Mouse (Mus musculus) E14TG2a.4 (cell line): ENCODE results near the gene Sfn.

Source experiments
- CTCF ChIP-seq: conservative IDR thresholded peaks from 2 replicates; pipeline ENCODE4 v1.5.1; 2014; ENCODE audit warnings: low read length
- POU5F1 ChIP-seq: IDR thresholded peaks from 2 replicates; pipeline ENCODE4 v1.6.1; 2014; ENCODE audit warnings: low read length, borderline replicate concordance

DNA sequence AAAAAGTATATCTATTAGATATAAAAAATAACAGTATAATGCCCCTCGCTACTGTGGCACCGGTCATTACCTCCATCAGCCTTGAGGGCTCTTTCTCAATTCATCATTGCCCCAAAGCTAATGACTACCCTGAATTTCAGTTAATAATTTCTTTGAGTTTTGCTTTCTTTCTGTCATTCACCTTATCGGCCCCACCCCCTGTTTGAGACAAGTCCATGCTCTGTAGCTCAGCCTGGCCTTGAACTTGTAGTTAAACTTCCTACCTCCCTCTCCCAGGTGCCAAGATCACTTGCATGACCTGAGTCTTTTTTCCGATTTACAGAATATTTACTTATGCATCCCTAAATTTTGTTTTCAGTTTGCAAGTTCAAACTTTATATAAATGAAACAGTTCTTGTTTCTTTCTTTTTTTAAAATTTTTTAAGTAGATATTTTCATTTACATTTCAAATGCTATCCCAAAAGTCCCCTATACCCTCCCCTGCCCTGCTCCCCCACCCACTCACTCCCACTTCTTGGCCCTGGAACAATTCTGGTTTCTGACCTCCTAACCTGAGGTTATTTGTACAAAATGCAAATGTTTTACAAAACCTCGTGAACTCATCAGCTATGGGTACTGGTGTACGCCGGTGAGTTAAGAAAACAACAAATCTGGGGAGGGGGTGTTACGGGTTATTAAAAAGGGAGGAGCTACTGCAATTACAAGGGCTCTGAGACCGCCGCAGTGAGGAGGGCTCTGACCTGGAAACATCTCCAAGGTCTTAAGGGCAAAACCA, 32.5 kb downstream of the Sfn start:
- TF ChIP-seq CTCF, result no peak
- no peak for TF ChIP-seq POU5F1
